Mouse (Mus musculus): ENCODE results near the gene Mark3.

DNA sequence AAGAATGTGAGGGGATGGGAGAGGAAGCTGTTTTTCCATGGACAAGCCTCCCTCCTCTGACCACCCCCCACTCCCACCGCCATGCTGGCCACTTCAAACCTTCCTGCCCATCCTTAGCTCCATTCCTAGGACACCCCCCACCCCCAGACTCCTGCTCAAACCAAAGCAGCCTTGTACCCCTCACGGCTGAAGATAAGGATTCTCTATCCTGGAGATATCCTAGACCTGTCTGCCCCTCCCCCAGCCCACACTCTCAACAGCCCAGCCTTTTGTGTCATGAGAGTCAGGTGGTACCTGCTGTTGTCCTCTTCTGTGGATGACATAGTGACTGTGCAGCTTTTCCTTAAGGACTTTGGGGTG lies 113.7 kb downstream of the Mark3 start:
- TF ChIP-seq POLR2A (IDR thresholded peaks at IDR 0.05; ENCODE audit: borderline replicate concordance, insufficient read depth, low read length) (no peak), CTCF (IDR thresholded peaks at IDR 0.05; ENCODE audit: borderline replicate concordance, insufficient read depth, low read depth, low read length) (no peak)
